ENCODE assay signal across 17 mouse cellular contexts in genomic region chr3:101696832-101697231, GRCm38 (mm10).
DNase-seq lines count a peak whose midpoint lies in the region; ATAC-seq and TF ChIP-seq lines count a peak whose summit lies in the region.
"Had no signal": no experiment of that assay in that cellular context is flagged by ENCODE, and none has a peak within 500 bp of the region (broad histone marks: within the 10 kb centered on the region; RNA-seq: fewer than 3 reads in every experiment).

No protein-coding gene starts in this region.

- no peak overlapping the region for H3K27ac ChIP-seq in forebrain, embryonic 11.5 days (ENCODE audit: low read depth, low read length)
- no peak overlapping the region for H3K27ac ChIP-seq in forebrain, embryonic 10.5 days
- no peak overlapping the region for H3K27ac ChIP-seq in left cerebral cortex, adult 2 months
- no peak overlapping the region for H3K27ac ChIP-seq in CH12.LX (ENCODE audit: insufficient read depth, low read depth)
- H3K27ac ChIP-seq: forebrain, embryonic 13.5 days; heart, embryonic 15.5 days; hindbrain, postnatal 0 days; neural tube, embryonic 12.5 days had no signal

- no peak overlapping the region for H3K9ac ChIP-seq in forebrain, embryonic 11.5 days (ENCODE audit: low read length)
- no peak overlapping the region for H3K9ac ChIP-seq in CH12.LX (ENCODE audit: insufficient read depth, low read depth)
- H3K9ac ChIP-seq: forebrain, embryonic 13.5 days; heart, embryonic 15.5 days; neural tube, embryonic 12.5 days had no signal

- peak; percentile 23 for TF ChIP-seq CTCF in left cerebral cortex, adult 2 months (IDR thresholded peaks at IDR 0.05)
- peak; percentile 27 to 34; a peak in 3 of 4 replicates for TF ChIP-seq CTCF in CH12.LX (conservative IDR thresholded peaks at IDR 0.05 in 1 of 2, IDR thresholded peaks at IDR 0.05 in 1 of 2; ENCODE audit: low read depth in 2 of 2, low read length in 2 of 2)

- H3K9me3 ChIP-seq in forebrain, embryonic 11.5 days (ENCODE audit: control insufficient read depth, low read length), result no peaks in the 10 kb centered on the region; the same call in 1 of the 2 replicates
- no peaks in the 10 kb centered on the region for H3K9me3 ChIP-seq in forebrain, embryonic 10.5 days
- H3K9me3 ChIP-seq in CH12.LX (replicated peaks; ENCODE audit: low read length), result no peaks in the 10 kb centered on the region
- H3K9me3 ChIP-seq: heart, embryonic 15.5 days; neural tube, embryonic 12.5 days had no signal

- no peaks in the 10 kb centered on the region for H3K36me3 ChIP-seq in forebrain, embryonic 11.5 days (ENCODE audit: control insufficient read depth, insufficient read depth, low read length)
- no peaks in the 10 kb centered on the region for H3K36me3 ChIP-seq in forebrain, embryonic 10.5 days (replicated peaks)
- no peaks in the 10 kb centered on the region for H3K36me3 ChIP-seq in CH12.LX (replicated peaks in 1 of 2; ENCODE audit: control insufficient read depth in 1 of 2, insufficient read depth in 1 of 2, low read length in 1 of 2)
- H3K36me3 ChIP-seq: heart, embryonic 15.5 days; neural tube, embryonic 12.5 days had no signal

- no peak overlapping the region for H3K4me3 ChIP-seq in forebrain, embryonic 11.5 days (ENCODE audit: low read depth, low read length)
- H3K4me3 ChIP-seq in forebrain, embryonic 10.5 days, result no peak overlapping the region
- H3K4me3 ChIP-seq in left cerebral cortex, adult 2 months, result no peak overlapping the region
- no peak overlapping the region for H3K4me3 ChIP-seq in CH12.LX (replicated peaks in 1 of 3; ENCODE audit: low read depth in 2 of 3, low read length in 2 of 3, poor library complexity in 1 of 3)
- H3K4me3 ChIP-seq: forebrain, embryonic 13.5 days; heart, embryonic 15.5 days; neural tube, embryonic 12.5 days had no signal

- peak; percentile 23 for TF ChIP-seq RAD21 in CH12.LX (IDR thresholded peaks at IDR 0.05; ENCODE audit: low read depth, low read length)

- H3K27me3 ChIP-seq in forebrain, embryonic 11.5 days (ENCODE audit: control insufficient read depth, insufficient read depth, low read length), result no peaks in the 10 kb centered on the region
- no peaks in the 10 kb centered on the region for H3K27me3 ChIP-seq in forebrain, embryonic 10.5 days (ENCODE audit: poor library complexity, severe bottlenecking)
- H3K27me3 ChIP-seq in CH12.LX (replicated peaks), result no peaks in the 10 kb centered on the region
- H3K27me3 ChIP-seq: forebrain, embryonic 13.5 days; heart, embryonic 15.5 days; neural tube, embryonic 12.5 days; Patski had no signal

- ATAC-seq in forebrain, embryonic 11.5 days (replicated peaks; ENCODE audit: low FRiP score), result no peak
- ATAC-seq: forebrain, embryonic 13.5 days; hindbrain, postnatal 0 days; Patski had no signal

- in situ Hi-C loops in CH12.LX (cut with MboI; ENCODE audit: low pct_ligation_motif_present, low pct_unique_long_range_greater_than_20kb, low sequenced_read_pairs), result no loop called here

- dilution Hi-C loops in CH12.LX (cut with MboI; ENCODE audit: extremely low pct_ligation_motif_present, extremely low pct_unique_long_range_greater_than_20kb, low sequenced_read_pairs), result no loop called here

- WGBS in forebrain, embryonic 11.5 days, result 80% methylated on average over 2 of the region's 2 CpGs
- 84% methylated on average over 2 of the region's 2 CpGs for WGBS in forebrain, embryonic 10.5 days

- no peak overlapping the region for H3K4me2 ChIP-seq in forebrain, embryonic 11.5 days (ENCODE audit: low read depth, low read length, severe bottlenecking)
- no peak overlapping the region for H3K4me2 ChIP-seq in CH12.LX (ENCODE audit: insufficient read depth, low read depth, poor library complexity, severe bottlenecking)
- H3K4me2 ChIP-seq: forebrain, embryonic 13.5 days; heart, embryonic 15.5 days; neural tube, embryonic 12.5 days had no signal

- no peaks in the 10 kb centered on the region for H3K79me2 ChIP-seq in CH12.LX (replicated peaks; ENCODE audit: control insufficient read depth, extremely low read depth, insufficient read depth, poor library complexity, severe bottlenecking)

- TF ChIP-seq EP300 in CH12.LX (IDR thresholded peaks at IDR 0.05; ENCODE audit: low read length), result no peak

- intact Hi-C loops in left cerebral cortex, adult 2 months (cut with DNase I), result no loop called here
- intact Hi-C loops in left cerebral cortex, postnatal 10 days (cut with DNase I), result no loop called here

- 0 out of 2 replicates have a peak, but pooled peaks cover 2% of the 10 kb centered on the region for H3K4me1 ChIP-seq in forebrain, embryonic 11.5 days (replicated peaks; ENCODE audit: control insufficient read depth, insufficient read depth, low read length)
- H3K4me1 ChIP-seq in forebrain, embryonic 10.5 days, result peaks cover 13% of the 10 kb centered on the region
- peaks cover 0 to 17% of the 10 kb centered on the region in 2 experiments; a peak in 2 of 4 replicates for H3K4me1 ChIP-seq in CH12.LX (ENCODE audit: control insufficient read depth in 1 of 2, insufficient read depth in 2 of 2)

- TF ChIP-seq POLR2A in CH12.LX (IDR thresholded peaks at IDR 0.05; ENCODE audit: low read depth, low read length), result no peak

- DNase-seq in forebrain, embryonic 11.5 days (ENCODE audit: low spot score), result peak; percentile 30
- no peak for DNase-seq in forebrain, embryonic 10.5 days (ENCODE audit: extremely low spot score, low spot score)
- no peak for DNase-seq in left cerebral cortex, adult 2 months (ENCODE audit: extremely low spot score in 1 of 2, low spot score in 2 of 2)
- no peak for DNase-seq in left cerebral cortex, postnatal 10 days (ENCODE audit: extremely low spot score in 1 of 2, low spot score in 2 of 2)
- DNase-seq in CH12.LX (ENCODE audit: extremely low read depth), result peak; percentile 17
- DNase-seq in ZHBTc4 (ENCODE audit: low read depth, low spot score), result peak; percentile 72
- DNase-seq in right cerebral cortex, postnatal 36 days (ENCODE audit: low spot score in 2 of 2), result no peak
- no peak for DNase-seq in ovary, postnatal 14 days (ENCODE audit: low spot score)
- DNase-seq: kidney, adult 8-10 months; kidney, postnatal 4 days; lung, postnatal 14 days; thymus, postnatal 4 days had no signal

TF ChIP-seq in CH12.LX, 34 proteins besides CTCF, POLR2A, EP300 and RAD21:
- TF ChIP-seq KAT2A (IDR thresholded peaks at IDR 0.05; ENCODE audit: insufficient replicate concordance, low read length) (no peak), SMC3 (IDR thresholded peaks at IDR 0.05; ENCODE audit: low read depth, low read length) (peak; percentile 29)
TF ChIP-seq in CH12.LX: peak in this region for 1.

Comparison
In these comparisons a context has a peak if more than half of its experiments do, and no peak if none do; other contexts are left out.
1. DNase-seq: peak in forebrain, embryonic 11.5 days (single experiment), CH12.LX (single experiment) and ZHBTc4 (single experiment); none in forebrain, embryonic 10.5 days (single experiment), left cerebral cortex, adult 2 months (0 of 2), left cerebral cortex, postnatal 10 days (0 of 2), right cerebral cortex, postnatal 36 days (0 of 2) and ovary, postnatal 14 days (single experiment).